Mouse (Mus musculus): Measurements from ENCODE around the gene Adk.

The Adk gene

GRCm38 (mm10) chr14:21102666-21103203 lies 50.4 kb downstream of the Adk start:
- DNase-seq = no peak

- no peak for DNase-seq
Observed at GRCm38 (mm10) chr14:21105049-21105448, 52.7 kb downstream of the Adk start.

- peak; percentile 15 for DNase-seq
Observed at GRCm38 (mm10) chr14:21106582-21106981, 54.2 kb downstream of the Adk start.

GRCm38 (mm10) chr14:21107551-21107950 lies 55.2 kb downstream of the Adk start:
- DNase-seq = no peak

GRCm38 (mm10) chr14:21110492-21110891 lies 58.1 kb downstream of the Adk start:
- no peak for DNase-seq

- no peak for DNase-seq
Observed at GRCm38 (mm10) chr14:21111500-21111899, 59.1 kb downstream of the Adk start.

- no peak for DNase-seq
Observed at GRCm38 (mm10) chr14:21112174-21112573, 59.8 kb downstream of the Adk start.

- DNase-seq = no peak
Observed at GRCm38 (mm10) chr14:21112742-21113141, 60.4 kb downstream of the Adk start.

GRCm38 (mm10) chr14:21114339-21114738 lies 62.0 kb downstream of the Adk start:
- DNase-seq = no peak

- DNase-seq = no peak
Observed at GRCm38 (mm10) chr14:21115318-21115717, 62.9 kb downstream of the Adk start.

GRCm38 (mm10) chr14:21115888-21116460 lies 63.6 kb downstream of the Adk start:
- no peak for DNase-seq

GRCm38 (mm10) chr14:21118095-21118494 lies 65.7 kb downstream of the Adk start:
- no peak for DNase-seq

- DNase-seq = no peak
Observed at GRCm38 (mm10) chr14:21119653-21120313, 67.4 kb downstream of the Adk start.

GRCm38 (mm10) chr14:21120473-21120872 lies 68.1 kb downstream of the Adk start:
- DNase-seq = no peak

GRCm38 (mm10) chr14:21127215-21127614 lies 74.8 kb downstream of the Adk start:
- DNase-seq = no peak

GRCm38 (mm10) chr14:21136906-21137305 lies 84.5 kb downstream of the Adk start:
- peak; percentile 46 for DNase-seq

- no peak for DNase-seq
Observed at GRCm38 (mm10) chr14:21142603-21143002, 90.2 kb downstream of the Adk start.

- DNase-seq = no peak
Observed at GRCm38 (mm10) chr14:21143406-21144115, 91.2 kb downstream of the Adk start.

GRCm38 (mm10) chr14:21147171-21147570 lies 94.8 kb downstream of the Adk start:
- no peak for DNase-seq

- no peak for DNase-seq
Observed at GRCm38 (mm10) chr14:21150301-21150700, 97.9 kb downstream of the Adk start.

- DNase-seq = no peak
Observed at GRCm38 (mm10) chr14:21152055-21152454, 99.7 kb downstream of the Adk start.

- no peak for DNase-seq
Observed at GRCm38 (mm10) chr14:21165706-21166105, 113.3 kb downstream of the Adk start.

- DNase-seq = no peak
Observed at GRCm38 (mm10) chr14:21166114-21166513, 113.7 kb downstream of the Adk start.

Measured in cerebellum, adult 11-12 months (tissue).